Mouse (Mus musculus) intestine, embryonic 16.5 days (tissue): ENCODE data around the gene Art4. TPM values are rescaled to one million over a fixed set of nuclear protein-coding genes. Genes with fewer than 3 reads are reported as not detected.

ENCODE experiments used
- ATAC-seq: fragments of 200-750 bp; cut with Nextera tagmentation; 2 replicates; pipeline ENCODE4 v1.8.0; 2017; ENCODE audit warnings: moderate TSS enrichment, moderate library complexity
- H3K27ac ChIP-seq: fragments of 300-500 bp; sonication (generic); 2 replicates; pipeline ENCODE4 v1.5.1; 2014; ENCODE audit warnings: mild to moderate bottlenecking, low read length
- H3K27me3 ChIP-seq: fragments of 300-500 bp; sonication (generic); replicated peaks from 2 replicates; pipeline ENCODE4 v1.6.1; 2014; ENCODE audit warnings: low read length, control low read depth, mixed read lengths; ENCODE audit not compliant: control insufficient read depth, insufficient read depth
- H3K36me3 ChIP-seq: fragments of 300-500 bp; sonication (generic); 2 replicates; pipeline ENCODE4 v1.6.1; 2014; ENCODE audit warnings: low read length, control low read depth; ENCODE audit not compliant: control insufficient read depth, insufficient read depth
- H3K4me1 ChIP-seq: fragments of 300-500 bp; sonication (generic); 2 replicates; pipeline ENCODE4 v1.6.1; 2014; ENCODE audit warnings: low read length, control low read depth, mixed read lengths; ENCODE audit not compliant: control insufficient read depth, insufficient read depth
- H3K4me2 ChIP-seq: fragments of 300-500 bp; sonication (generic); 2 replicates; pipeline ENCODE4 v1.6.1; 2014; ENCODE audit warnings: low read depth, low read length, control low read depth
- H3K4me3 ChIP-seq: fragments of 300-500 bp; sonication (generic); 2 replicates; pipeline ENCODE4 v1.5.1; 2014; ENCODE audit warnings: mild to moderate bottlenecking, low read length
- H3K9ac ChIP-seq: fragments of 300-500 bp; sonication (generic); 2 replicates; pipeline ENCODE4 v1.6.1; 2014; ENCODE audit warnings: low read depth, low read length
- H3K9me3 ChIP-seq: fragments of 300-500 bp; sonication (generic); 2 replicates; pipeline ENCODE4 v1.6.1; 2016; ENCODE audit warnings: low read length, control low read depth; ENCODE audit not compliant: control insufficient read depth
- WGBS: fragments of 180-500 bp; shearing (Covaris S2); extraction: QIAGEN DNeasy Blood & Tissue Kit; methylation state at CpG from one replicate; pipeline ENCODE4 v1.1.7; 2014; 5-methylcytosine and 5-hydroxymethylcytosine counted together
- microRNA-seq: library from miRNA; unstranded; fragments of <30 nt; microRNA quantifications from one replicate; pipeline ENCODE4, GENCODE M21; 2016
- polyA plus RNA-seq: library from polyadenylated mRNA; unstranded; fragments of >200 nt; fragmentation: Nextera tagmentation; extraction: Ambion mirVana; gene quantifications from 2 replicates; pipeline ENCODE4 v1.2.1, GENCODE M21; 2015

The Art4 gene
- polyA plus RNA-seq, 1 experiment from 2014 or later, result 3.1 TPM

GRCm38 (mm10) chr6:136801274-136801673 is 56.3 kb downstream of the Art4 start:
- no peaks in the 10 kb centered on the region for H3K27me3 ChIP-seq
- no peaks in the 10 kb centered on the region for H3K9me3 ChIP-seq
- H3K4me1 ChIP-seq, result peaks cover 8% of the 10 kb centered on the region
- no peak overlapping the region for H3K4me2 ChIP-seq
- H3K4me3 ChIP-seq, result no peak overlapping the region
- no peak overlapping the region for H3K9ac ChIP-seq
- no peak for ATAC-seq
- H3K36me3 ChIP-seq, result no peaks in the 10 kb centered on the region
- WGBS, result 67% methylated on average over 6 of the region's 6 CpGs
- no peak overlapping the region for H3K27ac ChIP-seq

DNA sequence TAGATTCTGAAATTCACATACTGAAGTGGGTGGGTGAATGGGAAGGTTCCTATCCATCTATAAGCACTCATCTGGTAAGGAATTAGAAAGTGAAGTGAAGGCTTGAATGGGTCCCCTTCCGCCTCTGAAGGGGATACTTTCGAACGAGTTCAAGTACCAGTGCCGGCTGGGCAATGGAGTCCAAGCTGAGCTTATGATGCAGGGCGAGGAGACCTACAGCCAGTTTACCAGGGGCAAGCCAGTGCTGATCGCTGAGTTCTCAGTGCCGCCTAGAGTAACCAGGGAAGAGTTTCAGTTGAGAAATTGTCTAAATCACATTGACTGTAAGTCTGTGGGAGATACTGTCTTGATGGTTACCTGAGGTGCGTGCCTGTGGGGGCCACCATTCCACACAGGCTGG is 56.8 kb downstream of the Art4 start:
- H3K4me1 ChIP-seq, result peaks cover 8% of the 10 kb centered on the region
- no peak overlapping the region for H3K27ac ChIP-seq
- WGBS, result 85% methylated on average over 8 of the region's 8 CpGs
- no peak overlapping the region for H3K9ac ChIP-seq
- no peak for ATAC-seq
- no peaks in the 10 kb centered on the region for H3K9me3 ChIP-seq
- H3K27me3 ChIP-seq, result no peaks in the 10 kb centered on the region
- no peaks in the 10 kb centered on the region for H3K36me3 ChIP-seq
- no peak overlapping the region for H3K4me2 ChIP-seq
- no peak overlapping the region for H3K4me3 ChIP-seq

Small RNA genes lying within 50 kb of the gene (microRNA-seq; reads per million reads assigned to microRNA genes)
- gene Gm44364, result not detected

Other genes starting within 250 kb of the Art4 start
- 32.8 and 42.1 TPM in 2 replicates for gene Plbd1, start 195.8 kb downstream of the Art4 start, polyA plus RNA-seq
- 91.5 and 109 TPM in 2 replicates for gene Gucy2c, start 76.0 kb downstream of the Art4 start, polyA plus RNA-seq
- gene Hist4h4, start 53.3 kb downstream of the Art4 start, polyA plus RNA-seq, result 0.40 and 0.49 TPM in 2 replicates
- 217 and 222 TPM in 2 replicates for gene H2afj, start 49.5 kb downstream of the Art4 start, polyA plus RNA-seq
- 0.65 and 0.93 TPM in 2 replicates for gene BC049715, start 30.1 kb downstream of the Art4 start, polyA plus RNA-seq
- gene Wbp11, start 29.5 kb downstream of the Art4 start, polyA plus RNA-seq, result 82.1 and 82.3 TPM in 2 replicates
- gene Smco3, start 22.3 kb downstream of the Art4 start, polyA plus RNA-seq, result 2.4 and 2.6 TPM in 2 replicates
- 93.4 and 97.1 TPM in 2 replicates for gene Mgp, start 18.1 kb upstream of the Art4 start, polyA plus RNA-seq
- 23.9 and 28.7 TPM in 2 replicates for gene Erp27, start 64.4 kb upstream of the Art4 start, polyA plus RNA-seq
- gene Pde6h, start 66.1 kb upstream of the Art4 start, polyA plus RNA-seq, result 0.40 TPM in 1 of 2 replicates, not detected in the other
- 42.1 and 44.0 TPM in 2 replicates for gene Arhgdib, start 84.2 kb upstream of the Art4 start, polyA plus RNA-seq